Mouse (Mus musculus) heart, embryonic 15.5 days (tissue): ENCODE results near the gene Mynn. TPM values are rescaled to one million over a fixed set of nuclear protein-coding genes. Genes with fewer than 3 reads are reported as not detected.

Experiments
- ATAC-seq: fragments of 200-750 bp; cut with Nextera tagmentation; replicated peaks from 2 replicates; pipeline ENCODE4 v1.8.0; 2017; ENCODE audit warnings: low read depth, moderate TSS enrichment; ENCODE audit not compliant: insufficient number of reproducible peaks, insufficient read depth, low FRiP score
- H3K27ac ChIP-seq: fragments of 300-500 bp; sonication (generic); 2 replicates; pipeline ENCODE4 v1.5.1; 2015; ENCODE audit warnings: mild to moderate bottlenecking, inconsistent platforms
- H3K27me3 ChIP-seq: fragments of 300-500 bp; sonication (generic); 2 replicates; pipeline ENCODE4 v1.6.1; 2015; ENCODE audit warnings: inconsistent platforms
- H3K36me3 ChIP-seq: fragments of 300-500 bp; sonication (generic); 2 replicates; pipeline ENCODE4 v1.6.1; 2015; ENCODE audit warnings: mild to moderate bottlenecking, inconsistent platforms
- H3K4me1 ChIP-seq: fragments of 300-500 bp; sonication (generic); replicated peaks from 2 replicates; pipeline ENCODE4 v1.6.1; 2015; ENCODE audit warnings: inconsistent platforms
- H3K4me2 ChIP-seq: fragments of 300-500 bp; sonication (generic); 2 replicates; pipeline ENCODE4 v1.6.1; 2015; ENCODE audit warnings: inconsistent platforms, mild to moderate bottlenecking, moderate library complexity
- H3K4me3 ChIP-seq: fragments of 300-500 bp; sonication (generic); 2 replicates; pipeline ENCODE4 v1.5.1; 2015; ENCODE audit warnings: mild to moderate bottlenecking, inconsistent platforms
- H3K9ac ChIP-seq: fragments of 300-500 bp; sonication (generic); 2 replicates; pipeline ENCODE4 v1.6.1; 2015; ENCODE audit warnings: mild to moderate bottlenecking, inconsistent platforms
- H3K9me3 ChIP-seq: fragments of 300-500 bp; sonication (generic); replicated peaks from 2 replicates; pipeline ENCODE4 v1.6.1; 2016; ENCODE audit warnings: inconsistent platforms
- WGBS: fragments of 180-500 bp; shearing (Covaris S2); methylation state at CpG from one replicate; pipeline ENCODE4 v1.1.7; 2015; ENCODE audit warnings: mixed read lengths; 5-methylcytosine and 5-hydroxymethylcytosine counted together
- polyA plus RNA-seq: library from polyadenylated mRNA; unstranded; fragments of >200 nt; fragmentation: Nextera tagmentation; extraction: Ambion mirVana; gene quantifications from 2 replicates; pipeline ENCODE4 v1.2.1, GENCODE M21; 2015

The Mynn gene
- polyA plus RNA-seq, 1 experiment from 2014 or later = 21.2 TPM

DNA sequence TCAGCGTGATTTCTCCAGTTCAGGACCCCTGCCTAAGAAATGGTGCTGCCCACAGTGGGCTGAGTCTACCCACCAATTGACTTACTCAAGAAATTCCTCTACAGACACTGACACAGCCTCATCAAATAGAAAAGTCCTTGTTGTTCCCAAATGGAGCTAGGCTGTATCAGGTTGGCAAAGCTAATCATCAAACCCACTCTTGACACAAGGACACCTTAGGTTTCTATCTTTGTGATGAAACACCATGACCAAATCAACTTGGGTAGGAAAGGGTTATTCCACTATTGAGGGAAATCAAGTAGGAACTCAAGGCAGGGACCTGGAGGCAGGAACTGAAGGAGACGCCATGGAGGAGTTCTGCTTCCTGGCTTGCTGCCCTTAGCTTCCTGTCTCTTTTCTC lies 42.3 kb downstream of the Mynn start, which contains the start of gene Lrriq4:
Gene Lrriq4, plus strand, starts transcription at position 301 of the 400 bp plus-strand sequence.
- 59% methylated on average over 2 of the region's 2 CpGs for WGBS
- Histone ChIP-seq H3K9me3 (no peaks in the 10 kb centered on the region), H3K4me2 (no peak within 1 kb of the TSS), H3K4me1 (peaks cover 7% of the 10 kb centered on the region), H3K27me3 (peaks cover 14% of the 10 kb centered on the region; the same call in 1 of the 2 replicates), H3K36me3 (no peaks in the 10 kb centered on the region), H3K9ac (no peak within 1 kb of the TSS), H3K4me3 (no peak within 1 kb of the TSS), H3K27ac (no peak within 1 kb of the TSS)
- no peak for ATAC-seq

DNA sequence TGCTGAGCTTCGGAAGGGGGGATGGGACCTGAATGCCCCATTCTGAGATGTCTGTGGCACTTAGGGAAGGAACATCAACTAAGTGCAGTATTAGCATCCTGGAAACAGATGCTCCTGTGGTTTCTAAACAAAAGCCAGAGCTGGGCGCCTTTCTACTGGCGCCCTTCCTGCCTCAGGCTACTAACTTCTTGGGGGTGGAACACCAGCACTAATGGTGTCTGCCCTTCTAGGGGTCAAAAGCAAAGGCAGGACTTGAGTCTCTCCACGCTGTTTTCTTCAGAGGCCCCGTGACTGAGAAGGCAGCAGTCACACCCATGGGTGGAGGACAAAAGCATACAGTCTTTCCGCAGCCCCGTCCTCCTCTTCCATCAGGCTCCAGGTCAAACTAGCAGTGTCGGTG lies 44.9 kb downstream of the Mynn start:
- no peaks in the 10 kb centered on the region for H3K36me3 ChIP-seq
- peaks cover 27% of the 10 kb centered on the region; the same call in 1 of the 2 replicates for H3K27me3 ChIP-seq
- no peak overlapping the region for H3K27ac ChIP-seq
- no peak for ATAC-seq
- no peak overlapping the region for H3K4me2 ChIP-seq
- H3K4me1 ChIP-seq = peaks cover 19% of the 10 kb centered on the region
- H3K4me3 ChIP-seq = no peak overlapping the region
- H3K9me3 ChIP-seq = no peaks in the 10 kb centered on the region
- WGBS = 53% methylated on average over 8 of the region's 8 CpGs
- H3K9ac ChIP-seq = no peak overlapping the region

DNA sequence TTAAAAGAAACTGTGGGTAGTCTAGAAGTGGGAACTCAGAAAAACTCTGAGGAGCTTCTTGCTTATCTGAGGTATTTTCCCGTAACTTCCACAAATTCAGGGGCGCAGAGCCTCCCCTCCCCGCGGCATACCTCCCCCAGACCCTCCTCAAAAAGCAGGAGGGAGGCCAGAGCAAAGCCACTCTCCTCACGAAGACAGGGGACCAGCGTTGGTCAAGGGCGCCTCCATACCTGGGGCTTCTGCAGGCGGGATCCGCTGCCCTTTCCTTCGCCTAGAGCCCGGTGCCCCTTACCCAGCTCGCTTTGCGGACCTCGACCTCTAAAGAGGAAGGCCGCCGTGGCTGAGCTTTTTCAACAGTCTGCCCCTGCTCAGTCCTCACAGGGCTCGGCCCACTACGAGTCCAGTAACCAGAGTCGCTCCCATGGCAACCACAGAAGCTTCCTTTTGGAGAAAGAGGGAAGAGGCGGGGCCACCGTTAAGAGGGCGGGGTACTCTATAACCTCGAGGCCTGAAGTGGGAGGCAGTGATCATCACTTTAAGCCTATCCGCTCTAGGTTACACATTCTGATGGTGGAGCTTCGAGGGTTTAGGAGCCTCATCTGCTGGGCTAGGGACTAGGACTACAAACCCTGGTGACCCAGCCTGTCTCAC lies 45.7 kb downstream of the Mynn start, which contains the start of gene Lrrc34:
Gene Lrrc34, minus strand, starts transcription at position 430 of the 651 bp plus-strand sequence.
- H3K4me3 ChIP-seq = peak within 1 kb of the TSS; percentile 45
- H3K27me3 ChIP-seq = peaks cover 27% of the 10 kb centered on the region; the same call in 1 of the 2 replicates
- no peak within 1 kb of the TSS for H3K27ac ChIP-seq
- 3% methylated on average over 25 of the region's 25 CpGs for WGBS
- ATAC-seq = peak; percentile 75
- H3K4me2 ChIP-seq = peak within 1 kb of the TSS; percentile 77
- peak within 1 kb of the TSS; percentile 47 for H3K9ac ChIP-seq
- H3K4me1 ChIP-seq = peaks cover 19% of the 10 kb centered on the region
- H3K9me3 ChIP-seq = no peaks in the 10 kb centered on the region
- H3K36me3 ChIP-seq = no peaks in the 10 kb centered on the region

DNA sequence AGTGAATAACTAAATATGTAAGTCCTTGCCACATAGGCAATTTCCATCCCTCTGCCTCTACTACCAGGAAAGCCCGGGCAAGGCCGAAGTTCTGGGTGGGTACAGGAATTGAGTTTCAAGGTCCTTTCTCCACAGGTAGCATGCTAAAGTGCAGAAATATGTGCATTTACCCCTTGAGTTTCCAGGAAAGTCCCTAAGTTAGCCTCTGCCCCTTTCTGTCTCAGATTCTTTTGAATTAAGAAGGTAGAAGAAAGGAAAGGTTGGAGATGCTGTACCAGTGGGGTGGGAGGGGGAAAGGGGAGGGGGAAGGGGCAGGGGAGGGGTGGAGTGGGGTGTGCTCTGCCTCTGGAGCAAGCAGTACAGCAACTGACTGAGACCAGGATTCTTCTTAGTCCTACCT lies 46.6 kb downstream of the Mynn start:
- no peak overlapping the region for H3K27ac ChIP-seq
- no peak overlapping the region for H3K4me3 ChIP-seq
- no peaks in the 10 kb centered on the region for H3K36me3 ChIP-seq
- H3K9ac ChIP-seq = no peak overlapping the region
- peaks cover 19% of the 10 kb centered on the region for H3K4me1 ChIP-seq
- WGBS = 94% methylated on average over 2 of the region's 2 CpGs
- peaks cover 27% of the 10 kb centered on the region; the same call in 1 of the 2 replicates for H3K27me3 ChIP-seq
- no peak for ATAC-seq
- no peak overlapping the region for H3K4me2 ChIP-seq
- no peaks in the 10 kb centered on the region for H3K9me3 ChIP-seq

DNA sequence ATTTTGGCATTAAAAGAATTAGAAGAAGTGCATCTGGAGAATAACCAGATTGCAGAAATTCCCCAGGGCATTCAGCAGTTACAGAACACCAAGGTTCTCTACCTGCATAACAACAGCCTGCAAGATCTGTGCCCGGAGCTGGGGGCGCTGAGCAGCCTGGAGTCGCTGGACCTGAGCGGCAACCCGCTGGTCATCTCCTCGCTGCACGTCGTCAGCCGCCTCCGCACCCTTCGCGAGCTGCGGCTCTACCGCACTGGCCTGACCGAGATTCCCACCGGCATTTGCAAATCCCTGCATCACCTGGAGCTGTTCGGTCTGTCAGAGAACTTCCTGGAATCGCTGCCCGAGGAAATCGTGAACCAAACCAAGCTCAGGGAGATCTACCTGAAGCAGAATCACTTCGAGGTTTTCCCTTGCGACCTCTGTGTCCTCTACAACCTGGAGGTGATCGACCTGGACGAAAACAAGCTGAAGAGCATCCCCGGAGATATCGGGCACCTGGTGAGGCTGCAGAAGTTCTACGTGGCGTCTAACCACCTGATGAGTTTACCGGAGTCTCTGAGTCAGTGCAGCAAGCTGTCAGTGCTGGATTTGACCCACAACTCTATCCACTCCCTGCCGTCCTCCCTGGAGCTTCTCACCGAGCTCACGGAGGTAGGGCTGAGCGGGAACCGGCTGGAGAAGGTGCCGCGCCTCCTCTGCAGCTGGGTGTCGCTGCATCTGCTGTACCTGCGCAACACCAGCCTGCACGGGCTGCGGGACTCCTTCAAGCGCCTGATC lies 48.4 kb downstream of the Mynn start:
- Histone ChIP-seq H3K27ac (no peak overlapping the region), H3K9me3 (no peaks in the 10 kb centered on the region), H3K4me1 (peaks cover 19% of the 10 kb centered on the region), H3K4me3 (peak overlapping the region; percentile 47), H3K9ac (peak overlapping the region; percentile 19; the same call in 1 of the 2 replicates), H3K36me3 (no peaks in the 10 kb centered on the region), H3K27me3 (peaks cover 27% of the 10 kb centered on the region; the same call in 1 of the 2 replicates), H3K4me2 (peak overlapping the region; percentile 85)
- 0 out of 2 replicates have a peak, but pooled peaks have one; percentile 31 for ATAC-seq
- 1% methylated on average over 41 of the region's 41 CpGs for WGBS

DNA sequence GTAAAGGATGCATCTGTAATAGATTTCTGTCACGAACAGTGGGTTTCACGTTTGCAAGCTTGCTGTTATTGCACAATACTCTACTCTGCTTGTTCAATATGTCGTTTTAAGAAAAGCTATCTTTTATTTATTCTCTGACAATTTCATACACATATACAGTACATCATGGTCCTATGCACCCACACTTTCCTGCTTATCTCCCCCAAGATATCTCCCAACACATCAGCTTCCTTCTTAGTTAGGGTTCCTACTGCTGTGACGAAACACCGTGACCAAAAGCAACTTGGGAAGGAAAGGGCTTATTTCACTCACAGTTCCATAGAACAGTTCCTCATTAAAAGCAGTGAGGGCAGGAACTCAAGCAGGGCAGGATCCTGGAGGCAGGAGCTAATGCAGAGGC lies 54.1 kb downstream of the Mynn start:
- Histone ChIP-seq H3K4me1 (peaks cover 1% of the 10 kb centered on the region; the same call in 1 of the 2 replicates), H3K4me2 (no peak overlapping the region), H3K27me3 (peaks cover 3% of the 10 kb centered on the region; the same call in 1 of the 2 replicates), H3K27ac (no peak overlapping the region), H3K9me3 (no peaks in the 10 kb centered on the region), H3K36me3 (no peaks in the 10 kb centered on the region), H3K9ac (no peak overlapping the region), H3K4me3 (no peak overlapping the region)
- WGBS = 82% methylated on average over 5 of the region's 5 CpGs
- ATAC-seq = no peak

DNA sequence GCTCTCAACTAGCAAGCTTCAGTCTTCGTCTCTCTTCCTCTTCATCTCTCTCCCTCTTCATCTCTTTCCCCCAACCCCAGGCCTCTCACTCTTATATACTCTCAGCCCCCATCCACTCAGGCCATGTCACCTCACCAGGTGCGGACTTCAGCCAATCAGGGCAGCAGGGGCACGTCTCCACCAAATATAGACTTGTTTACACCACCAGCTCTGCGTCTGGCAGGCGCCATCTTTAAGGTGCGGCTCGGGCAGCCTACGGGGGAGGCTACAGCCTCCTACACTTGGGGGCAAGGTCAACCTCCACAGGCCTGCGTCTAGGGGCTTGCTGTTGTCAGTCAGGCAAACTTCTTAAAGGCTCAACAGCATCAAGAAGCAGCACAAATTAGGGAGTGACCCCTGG lies 56.6 kb downstream of the Mynn start:
- no peaks in the 10 kb centered on the region for H3K36me3 ChIP-seq
- no peak for ATAC-seq
- WGBS = 80% methylated on average over 9 of the region's 9 CpGs
- H3K27ac ChIP-seq = no peak overlapping the region
- H3K27me3 ChIP-seq = no peaks in the 10 kb centered on the region
- H3K4me3 ChIP-seq = no peak overlapping the region
- no peak overlapping the region for H3K4me2 ChIP-seq
- no peak overlapping the region for H3K9ac ChIP-seq
- no peaks in the 10 kb centered on the region for H3K9me3 ChIP-seq
- no peaks in the 10 kb centered on the region for H3K4me1 ChIP-seq

Other genes starting within 250 kb of the Mynn start
- 17.3 and 24.1 TPM in 2 replicates for gene Mecom, start 54.1 kb upstream of the Mynn start, polyA plus RNA-seq
- gene Actrt3, start 2.1 kb upstream of the Mynn start, polyA plus RNA-seq = not detected in 2 replicates
- gene Lrriq4, start 42.4 kb downstream of the Mynn start, polyA plus RNA-seq = not detected in 2 replicates
- gene Lrrc34, start 45.8 kb downstream of the Mynn start, polyA plus RNA-seq = 0.49 and 0.74 TPM in 2 replicates
- not detected in 2 replicates for gene Lrrc31, start 97.8 kb downstream of the Mynn start, polyA plus RNA-seq
- gene Samd7, start 144.2 kb downstream of the Mynn start, polyA plus RNA-seq = not detected in 2 replicates
- gene Sec62, start 190.8 kb downstream of the Mynn start, polyA plus RNA-seq = 42.9 and 71.3 TPM in 2 replicates